Mouse (Mus musculus) limb, embryonic 14.5 days (tissue): ENCODE measurements around the gene Ap1s3. TPM values are rescaled to one million over a fixed set of nuclear protein-coding genes. Genes with fewer than 3 reads are reported as not detected.
A peak's percentile ranks its signal among the peaks of the same experiment; 100 is the strongest.

ENCODE experiments used
- ATAC-seq: fragments of 200-750 bp; cut with Nextera tagmentation; 2 replicates; pipeline ENCODE4 v1.8.0; 2017; ENCODE audit warnings: low read depth, moderate number of reproducible peaks, moderate TSS enrichment; ENCODE audit not compliant: low FRiP score
- DNase-seq: peaks from one replicate; pipeline ENCODE4 v3.0.0-alpha.2; 2015; ENCODE audit warnings: low spot score
- H3K27ac ChIP-seq: fragments of 300-500 bp; sonication (generic); replicated peaks from 2 replicates; pipeline ENCODE4 v1.5.1; 2014; ENCODE audit warnings: low read depth, mild to moderate bottlenecking, low read length, moderate library complexity, mixed read lengths
- H3K27me3 ChIP-seq: fragments of 300-500 bp; sonication (generic); 2 replicates; pipeline ENCODE4 v1.6.1; 2014; ENCODE audit warnings: low read length, mixed read lengths; ENCODE audit not compliant: control insufficient read depth, insufficient read depth
- H3K36me3 ChIP-seq: fragments of 300-500 bp; sonication (generic); 2 replicates; pipeline ENCODE4 v1.6.1; 2014; ENCODE audit warnings: mild to moderate bottlenecking, low read length, moderate library complexity, mixed read lengths; ENCODE audit not compliant: control insufficient read depth, insufficient read depth
- H3K4me1 ChIP-seq: fragments of 300-500 bp; sonication (generic); 2 replicates; pipeline ENCODE4 v1.6.1; 2014; ENCODE audit warnings: antibody characterized with exemption, low read length, mixed read lengths; ENCODE audit not compliant: control insufficient read depth, insufficient read depth
- H3K4me2 ChIP-seq: fragments of 300-500 bp; sonication (generic); replicated peaks from 2 replicates; pipeline ENCODE4 v1.6.1; 2014; ENCODE audit warnings: low read depth, mild to moderate bottlenecking, low read length, moderate library complexity; ENCODE audit not compliant: severe bottlenecking
- H3K4me3 ChIP-seq: fragments of 300-500 bp; sonication (generic); replicated peaks from 2 replicates; pipeline ENCODE4 v1.5.1; 2014; ENCODE audit warnings: low read length
- H3K9ac ChIP-seq: fragments of 300-500 bp; sonication (generic); 2 replicates; pipeline ENCODE4 v1.6.1; 2014; ENCODE audit warnings: mild to moderate bottlenecking, low read depth, low read length, moderate library complexity; ENCODE audit not compliant: severe bottlenecking
- H3K9me3 ChIP-seq: fragments of 300-500 bp; sonication (generic); 2 replicates; pipeline ENCODE4 v1.6.1; 2016; ENCODE audit warnings: low read length; ENCODE audit not compliant: control insufficient read depth
- POLR2A ChIP-seq: fragments of 200-500 bp; IDR thresholded peaks from 2 replicates; pipeline ENCODE4 v1.8.0; 2012; ENCODE audit warnings: inconsistent platforms, mild to moderate bottlenecking, moderate library complexity, borderline replicate concordance; ENCODE audit not compliant: insufficient read depth, insufficient read length; ENCODE audit errors: extremely low read depth
- WGBS: fragments of 180-500 bp; shearing (Covaris S2); extraction: QIAGEN DNeasy Blood & Tissue Kit; methylation state at CpG from one replicate; pipeline ENCODE4 v1.1.7; 2014; 5-methylcytosine and 5-hydroxymethylcytosine counted together
- polyA plus RNA-seq, 2 experiments: library from polyadenylated mRNA; depleted of rRNA in 1 of 2; stranded (reverse) in 1 of 2; unstranded in 1 of 2; fragments of >200 nt; fragmentation: Nextera tagmentation in 1 of 2; extraction: Ambion mirVana in 1 of 2; gene quantifications; 2 replicates each; pipeline versions ENCODE4 v1.2.1 to v1.2.3; 2012 to 2014

Ap1s3 gene
- polyA plus RNA-seq, 2 experiments: 0.69 to 9.2 TPM

- Histone ChIP-seq H3K4me1 (no peaks in the 10 kb centered on the region), H3K27ac (no peak overlapping the region), H3K27me3 (no peaks in the 10 kb centered on the region), H3K9ac (no peak overlapping the region), H3K4me3 (no peak overlapping the region), H3K4me2 (no peak overlapping the region), H3K36me3 (no peaks in the 10 kb centered on the region), H3K9me3 (no peaks in the 10 kb centered on the region)
- no peak for TF ChIP-seq POLR2A
- no peak for ATAC-seq
- DNase-seq: no peak
- WGBS: 66% methylated on average over 5 of the region's 5 CpGs
Measured at GRCm38 (mm10) chr1:79598385-79599178, 73.2 kb downstream of the Ap1s3 start.

- ATAC-seq (no peak), DNase-seq (peak; percentile 30)
- 52% methylated on average over 4 of the region's 4 CpGs for WGBS
- H3K9ac ChIP-seq: no peak overlapping the region
- no peak overlapping the region for H3K4me2 ChIP-seq
- H3K9me3 ChIP-seq: no peaks in the 10 kb centered on the region
- no peak overlapping the region for H3K27ac ChIP-seq
- no peaks in the 10 kb centered on the region for H3K27me3 ChIP-seq
- H3K4me3 ChIP-seq: no peak overlapping the region
- H3K36me3 ChIP-seq: no peaks in the 10 kb centered on the region
- no peaks in the 10 kb centered on the region for H3K4me1 ChIP-seq
- TF ChIP-seq POLR2A: no peak
Measured at GRCm38 (mm10) chr1:79592721-79593277, 79.0 kb downstream of the Ap1s3 start.

GRCm38 (mm10) chr1:79591091-79591490 lies 80.7 kb downstream of the Ap1s3 start:
- WGBS: 86% methylated on average over 1 of the region's 1 CpGs
- no peak for DNase-seq
- ATAC-seq: no peak
- Histone ChIP-seq H3K27me3 (no peaks in the 10 kb centered on the region), H3K4me2 (no peak overlapping the region), H3K9ac (no peak overlapping the region), H3K36me3 (no peaks in the 10 kb centered on the region), H3K9me3 (no peaks in the 10 kb centered on the region), H3K4me3 (no peak overlapping the region), H3K27ac (no peak overlapping the region), H3K4me1 (no peaks in the 10 kb centered on the region)
- no peak for TF ChIP-seq POLR2A

GRCm38 (mm10) chr1:79589971-79590763 lies 81.6 kb downstream of the Ap1s3 start:
- no peaks in the 10 kb centered on the region for H3K4me1 ChIP-seq
- TF ChIP-seq POLR2A: no peak

GRCm38 (mm10) chr1:79589424-79589823 lies 82.3 kb downstream of the Ap1s3 start:
- DNase-seq: no peak
- Histone ChIP-seq H3K27me3 (no peaks in the 10 kb centered on the region), H3K36me3 (no peaks in the 10 kb centered on the region), H3K4me2 (no peak overlapping the region), H3K4me3 (no peak overlapping the region), H3K9ac (no peak overlapping the region), H3K9me3 (no peaks in the 10 kb centered on the region), H3K4me1 (no peaks in the 10 kb centered on the region), H3K27ac (no peak overlapping the region)
- TF ChIP-seq POLR2A: no peak
- ATAC-seq: no peak
- 50% methylated on average over 6 of the region's 6 CpGs for WGBS

More at GRCm38 (mm10) chr1:79589971-79590763, 81.6 kb downstream of the Ap1s3 start:
- ATAC-seq (no peak), DNase-seq (no peak)
- no peaks in the 10 kb centered on the region for H3K27me3 ChIP-seq
- H3K9ac ChIP-seq: no peak overlapping the region
- H3K4me2 ChIP-seq: no peak overlapping the region
- H3K4me3 ChIP-seq: no peak overlapping the region
- H3K9me3 ChIP-seq: no peaks in the 10 kb centered on the region
- no peak overlapping the region for H3K27ac ChIP-seq
- WGBS: 82% methylated on average over 4 of the region's 4 CpGs
- no peaks in the 10 kb centered on the region for H3K36me3 ChIP-seq
